In the genomic region with DNA sequence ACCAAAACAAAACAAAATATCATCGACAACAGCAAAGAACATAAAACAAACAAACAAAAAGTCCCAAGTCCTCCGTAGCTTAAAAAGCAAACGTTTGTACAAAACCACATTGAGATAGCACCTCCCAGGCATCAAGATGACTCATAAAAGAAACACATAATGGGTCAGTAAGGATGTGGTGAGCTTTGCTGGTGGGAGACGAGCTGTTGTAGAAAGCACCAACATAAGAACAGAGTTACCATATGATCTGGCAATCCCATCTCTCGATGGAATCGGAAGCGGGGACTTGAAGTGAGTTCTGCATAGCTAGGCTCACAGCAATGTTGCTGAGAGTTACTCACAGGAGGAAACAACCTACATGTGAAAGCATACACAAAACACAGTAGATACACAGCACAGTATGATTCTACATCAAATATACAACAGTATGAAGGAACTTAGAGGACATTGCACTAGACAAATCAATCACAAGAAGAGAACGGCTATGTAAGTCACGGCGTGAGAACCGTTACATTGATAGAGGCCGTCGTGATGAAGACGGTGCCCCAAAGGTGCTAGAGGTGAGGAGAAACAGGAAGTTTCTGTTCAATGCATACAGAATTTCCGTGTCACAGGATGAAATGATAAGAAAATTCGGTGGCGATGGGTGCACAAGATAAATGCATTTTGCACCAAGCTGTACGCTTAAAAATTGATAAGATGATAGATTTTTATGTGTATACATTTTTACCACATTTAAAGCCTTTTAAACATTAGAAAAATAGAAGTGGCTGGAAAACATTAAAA, we compare ENCODE assay signal across 13 mouse cellular contexts. TPM values are rescaled to one million over a fixed set of nuclear protein-coding genes. Genes with fewer than 3 reads are reported as not detected.
A peak's percentile ranks its signal among the peaks of the same experiment; 100 is the strongest.
DNase-seq lines count a peak whose midpoint lies in the region; ATAC-seq and TF ChIP-seq lines count a peak whose summit lies in the region.
"Had no signal": no experiment of that assay in that cellular context is flagged by ENCODE, and none has a peak within 500 bp of the region (broad histone marks: within the 10 kb centered on the region; RNA-seq: fewer than 3 reads in every experiment).

No protein-coding gene starts in this region.

- peak; percentile 61 for DNase-seq in 3T3-L1 (ENCODE audit: low read depth, low spot score)
- peak; percentile 32 for DNase-seq in c-Kit-positive CD71-negative TER-119-negative erythroid progenitor cells, embryonic 14.5 days (ENCODE audit: low read depth)
- no peak for DNase-seq in cerebellum, postnatal 4 days (ENCODE audit: low spot score in 2 of 2)
- DNase-seq in cerebellum, adult 9-10 months: no peak
- DNase-seq: forebrain, postnatal 0 days; gastrocnemius, postnatal 36 days; layer of hippocampus, adult 9-11 months; liver, postnatal 0 days had no signal

- peak overlapping the region; percentile 68 for H3K4me2 ChIP-seq in myocyte (ENCODE audit: low read depth)

- peak; percentile 91 for ATAC-seq in CD4-positive, CD25-positive, alpha-beta regulatory T cell, adult 4 months
- no peak for ATAC-seq in frontal cortex, adult (ENCODE audit: low TSS enrichment)
- ATAC-seq: forebrain, postnatal 0 days; liver, postnatal 0 days had no signal

- no peaks in the 10 kb centered on the region for H3K79me2 ChIP-seq in myocyte (ENCODE audit: control insufficient read depth, insufficient read depth)

- H3K27me3 ChIP-seq in myocyte (ENCODE audit: control insufficient read depth, insufficient read depth, insufficient read length): no peaks in the 10 kb centered on the region

- no peak overlapping the region for H3ac ChIP-seq in myocyte (ENCODE audit: control insufficient read depth, insufficient read length)

- TF ChIP-seq POLR2A in myocyte (IDR thresholded peaks at IDR 0.05; ENCODE audit: insufficient read length, low read depth): no peak

- H3K36me3 ChIP-seq in myocyte (ENCODE audit: control insufficient read depth, insufficient read depth): no peaks in the 10 kb centered on the region

- no peak overlapping the region for H3K4me3 ChIP-seq in myocyte

TF ChIP-seq in myocyte, 11 proteins besides CTCF, POLR2A, EP300 and RAD21:
- TF ChIP-seq MYOG (IDR thresholded peaks at IDR 0.05; ENCODE audit: control insufficient read depth in 1 of 3, insufficient read depth in 1 of 3, insufficient read length in 2 of 3, low read depth in 2 of 3): no peak
- no peak for TF ChIP-seq USF1 (IDR thresholded peaks at IDR 0.05; ENCODE audit: low read depth)
- TF ChIP-seq MAX (IDR thresholded peaks at IDR 0.05; ENCODE audit: low read depth): no peak
- no peak for TF ChIP-seq TCF12 (IDR thresholded peaks at IDR 0.05; ENCODE audit: insufficient read depth, poor library complexity, severe bottlenecking)
- TF ChIP-seq REST (IDR thresholded peaks at IDR 0.05; ENCODE audit: insufficient read depth, insufficient read length): no peak
- no peak for TF ChIP-seq POLR2AphosphoS2 (IDR thresholded peaks at IDR 0.05; ENCODE audit: insufficient read length, low read depth)
- no peak for TF ChIP-seq TCF3 (IDR thresholded peaks at IDR 0.05; ENCODE audit: insufficient read length, low read depth)
- TF ChIP-seq MYOD1 (IDR thresholded peaks at IDR 0.05; ENCODE audit: control insufficient read depth in 1 of 3, insufficient read length in 2 of 3, low read depth in 2 of 3): no peak
- no peak for TF ChIP-seq E2F4 (IDR thresholded peaks at IDR 0.05; ENCODE audit: insufficient read depth)
- no peak for TF ChIP-seq CEBPB (IDR thresholded peaks at IDR 0.05; ENCODE audit: insufficient read depth, poor library complexity, severe bottlenecking)
- TF ChIP-seq SRF (IDR thresholded peaks at IDR 0.05; ENCODE audit: control insufficient read depth, insufficient read length, low read depth): no peak

RNA-seq across cellular contexts. Expression of a gene that starts 27.9 kb away (rescaled TPM):
- not detected for polyA plus RNA-seq in CD4-positive, CD25-positive, alpha-beta regulatory T cell, adult 4 months (2017; shearing (Covaris generic))
- polyA plus RNA-seq in myocyte (2012; fragmentation: generic; extraction: Trizol): not detected
- polyA plus RNA-seq: kidney, embryonic 16.5 days; testis, adult 2 months had no signal

RNA-seq across cellular contexts. Expression of a gene that starts 59.9 kb away (rescaled TPM):
- under 1 TPM in 1 of 2 experiments, not detected in 1; 0.36 TPM for polyA plus RNA-seq in CD4-positive, CD25-positive, alpha-beta regulatory T cell, adult 4 months (2017; shearing (Covaris generic))
- 32.5 TPM for polyA plus RNA-seq in myocyte (2012; fragmentation: generic; extraction: Trizol)

Comparison
In these comparisons a context has a peak if more than half of its experiments do, and no peak if none do; other contexts are left out.
1. DNase-seq: peak in 3T3-L1 (single experiment) and c-Kit-positive CD71-negative TER-119-negative erythroid progenitor cells, embryonic 14.5 days (single experiment); none in cerebellum, postnatal 4 days (0 of 2) and cerebellum, adult 9-10 months (single experiment).
2. RNA of a gene that starts 59.9 kb away (polyA plus RNA-seq): 32.5 TPM in myocyte (single experiment); 0.36 TPM in CD4-positive, CD25-positive, alpha-beta regulatory T cell, adult 4 months; every median in the first group is over 10 times any median in the second.